Mouse (Mus musculus): ENCODE data around the gene Ncor1.
"Not testable (repeated sequence)": the region's sequence is repeated elsewhere in the genome, so short reads cannot be mapped to it uniquely, and the experiment has no call there.

DNA sequence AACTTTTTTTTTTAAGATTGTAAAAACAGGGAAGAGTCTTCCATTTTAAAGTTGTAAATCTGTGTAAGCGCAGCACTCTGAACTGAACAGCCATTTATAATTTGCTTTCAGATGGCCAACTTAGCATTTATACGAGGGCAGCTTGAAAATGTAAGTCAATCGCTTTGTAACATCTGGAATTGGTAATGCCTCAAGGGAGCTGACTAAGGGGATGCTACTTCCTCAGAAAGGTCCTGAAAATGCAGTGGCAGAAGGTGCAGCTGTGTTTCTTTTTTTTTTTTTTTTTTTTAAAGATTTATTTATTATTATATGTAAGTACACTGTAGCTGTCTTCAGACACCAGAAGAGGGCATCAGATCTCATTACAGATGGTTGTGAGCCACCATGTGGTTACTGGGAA is 174.3 kb downstream of the Ncor1 start:
- TF ChIP-seq EP300 (IDR thresholded peaks at IDR 0.05; ENCODE audit: insufficient read depth, low read depth, low read length); CTCF (IDR thresholded peaks at IDR 0.05; ENCODE audit: low read depth, low read length); POLR2A (IDR thresholded peaks at IDR 0.05; ENCODE audit: insufficient read depth, low read length): not testable (repeated sequence)
